Mouse (Mus musculus): ENCODE measurements at regions not wholly inside any gene's neighbourhood (a gene's known extent, or its start where the extent isn't known, plus 50 kb on each side); places are given as distances from the start of the nearest gene placed in this dataset.

GRCm38 (mm10) chr1:121085101-121085727 lies 247.2 kb downstream of the Insig2 start:
- TF ChIP-seq POLR2A (IDR thresholded peaks at IDR 0.05; ENCODE audit: low read depth, low read length) (no peak), CTCF (IDR thresholded peaks at IDR 0.05; ENCODE audit: extremely low read depth, insufficient read depth, insufficient read length, insufficient replicate concordance) (no peak)
